Mouse (Mus musculus) adrenal gland, postnatal 36 days (tissue): ENCODE data around the gene Tenm3. TPM values are rescaled to one million over a fixed set of nuclear protein-coding genes. Genes with fewer than 3 reads are reported as not detected.

ENCODE experiments used
- DNase-seq, 2 experiments: peaks; one replicate each; pipeline ENCODE4 v3.0.0; 2021; ENCODE audit warnings: mixed read lengths in 1 of 2
- total RNA-seq, 2 experiments: library from RNA; stranded (reverse); gene quantifications; 2 replicates each; pipeline ENCODE4 v1.2.3; 2021

Tenm3 gene
- total RNA-seq, 2 experiments from 2014 or later = 5.4 to 36.3 TPM

DNA sequence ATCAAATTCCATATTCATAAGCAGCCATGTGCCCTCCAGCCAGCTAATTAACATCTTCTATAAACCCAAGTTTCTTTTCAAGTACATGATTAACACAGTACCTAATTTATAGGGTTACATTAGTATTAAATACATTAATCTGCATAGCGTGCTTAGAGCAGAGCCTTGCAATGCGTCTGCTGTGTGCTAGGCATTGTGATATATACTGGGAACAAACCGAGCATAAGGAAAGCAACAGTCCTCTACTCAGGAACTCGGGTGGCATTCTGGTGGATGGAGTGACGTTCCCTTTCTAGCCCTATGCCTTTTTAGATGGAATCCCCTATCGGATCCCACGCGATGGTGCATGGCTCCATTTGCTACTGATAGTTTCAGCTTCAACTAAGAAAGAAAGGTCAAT is 321.7 kb downstream of the Tenm3 start:
- no peak for DNase-seq

DNA sequence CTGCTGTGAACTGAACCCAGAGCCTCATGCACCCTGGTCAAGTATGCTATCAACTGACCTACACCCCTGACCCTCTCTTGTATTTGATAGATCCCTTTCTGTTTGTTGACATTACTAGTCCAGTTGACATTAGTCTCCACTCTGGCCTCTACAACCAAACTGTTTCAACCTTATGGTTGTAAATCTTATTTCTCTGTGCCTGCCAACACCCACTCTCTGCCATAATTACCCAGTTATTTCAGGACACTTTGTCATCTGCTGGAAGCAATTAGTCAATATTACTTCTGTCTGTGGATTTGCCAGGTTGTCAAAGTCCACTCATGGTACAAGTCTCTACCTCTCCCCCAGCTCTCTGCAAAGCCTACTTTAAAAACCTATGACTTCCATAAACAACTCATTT is 326.3 kb downstream of the Tenm3 start:
- DNase-seq = no peak

- no peak for DNase-seq
Observed at GRCm38 (mm10) chr8:48514230-48514629, 329.5 kb downstream of the Tenm3 start.

GRCm38 (mm10) chr8:48513801-48514200 is 329.9 kb downstream of the Tenm3 start:
- DNase-seq = no peak

DNA sequence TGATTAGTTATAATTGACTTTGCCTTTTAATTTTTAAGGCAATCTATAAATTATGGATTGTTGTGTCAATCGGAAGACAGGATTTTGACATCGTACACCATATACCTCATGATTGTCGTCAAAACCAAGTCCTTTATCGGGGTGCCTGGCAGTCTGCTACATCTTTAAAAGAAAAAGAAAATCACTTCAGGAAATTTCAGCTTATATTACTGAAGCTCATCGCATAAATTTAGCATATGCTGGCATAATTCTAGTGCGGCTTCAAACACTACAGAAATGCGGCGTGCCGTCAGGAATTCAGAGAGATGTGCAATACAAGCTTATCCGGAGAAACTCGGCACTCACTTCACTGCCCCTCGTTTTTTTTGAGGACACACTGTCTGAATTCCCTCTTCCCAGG is 332.2 kb downstream of the Tenm3 start:
- DNase-seq = no peak

- DNase-seq = peak; percentile 11 to 13
Observed at GRCm38 (mm10) chr8:48511137-48511536, 332.6 kb downstream of the Tenm3 start.

DNA sequence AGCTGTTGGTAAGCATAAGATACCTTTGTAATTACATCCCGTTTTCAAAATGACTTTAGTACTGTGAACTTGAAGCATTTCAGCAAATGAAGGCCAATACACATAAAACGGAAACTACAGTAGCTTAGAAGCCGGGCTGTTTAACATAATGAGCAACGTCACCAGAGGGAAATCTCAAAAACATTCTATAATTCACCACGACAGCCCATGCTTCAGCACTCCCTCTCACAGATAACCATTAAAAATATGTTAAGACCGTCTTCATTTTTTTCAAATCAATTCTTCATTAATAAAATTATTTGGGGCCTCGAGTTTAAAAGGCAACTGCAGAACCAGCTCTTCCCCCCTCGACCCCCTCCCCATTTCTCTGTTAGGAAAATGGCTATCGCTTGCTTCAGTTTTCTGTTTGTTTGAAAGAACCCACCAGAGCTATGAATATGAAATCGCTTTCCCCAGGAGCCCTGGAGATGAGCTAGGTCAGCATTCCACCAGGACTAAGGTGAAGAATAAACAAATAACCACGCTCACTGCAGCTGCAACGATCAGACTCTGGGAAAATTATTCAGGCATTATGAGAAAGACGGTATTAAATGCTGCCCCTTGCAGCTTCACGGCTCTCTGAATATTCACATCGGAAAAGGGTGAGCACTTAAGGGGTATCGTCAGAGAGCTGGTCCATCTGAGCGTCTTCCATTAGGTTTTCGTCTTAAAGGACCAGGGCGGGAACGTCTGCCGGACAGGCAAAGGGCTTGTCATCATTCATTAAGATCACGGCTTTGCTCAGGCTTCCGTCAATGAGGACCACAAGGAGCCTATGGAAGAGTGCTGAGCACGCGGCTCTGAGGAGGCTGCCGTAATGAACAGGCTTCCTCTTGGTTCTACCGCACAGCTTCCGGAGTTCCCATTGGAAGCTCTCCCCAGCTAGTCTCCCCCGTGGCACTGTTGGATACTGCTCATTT is 334.8 kb downstream of the Tenm3 start:
- DNase-seq = no peak

DNA sequence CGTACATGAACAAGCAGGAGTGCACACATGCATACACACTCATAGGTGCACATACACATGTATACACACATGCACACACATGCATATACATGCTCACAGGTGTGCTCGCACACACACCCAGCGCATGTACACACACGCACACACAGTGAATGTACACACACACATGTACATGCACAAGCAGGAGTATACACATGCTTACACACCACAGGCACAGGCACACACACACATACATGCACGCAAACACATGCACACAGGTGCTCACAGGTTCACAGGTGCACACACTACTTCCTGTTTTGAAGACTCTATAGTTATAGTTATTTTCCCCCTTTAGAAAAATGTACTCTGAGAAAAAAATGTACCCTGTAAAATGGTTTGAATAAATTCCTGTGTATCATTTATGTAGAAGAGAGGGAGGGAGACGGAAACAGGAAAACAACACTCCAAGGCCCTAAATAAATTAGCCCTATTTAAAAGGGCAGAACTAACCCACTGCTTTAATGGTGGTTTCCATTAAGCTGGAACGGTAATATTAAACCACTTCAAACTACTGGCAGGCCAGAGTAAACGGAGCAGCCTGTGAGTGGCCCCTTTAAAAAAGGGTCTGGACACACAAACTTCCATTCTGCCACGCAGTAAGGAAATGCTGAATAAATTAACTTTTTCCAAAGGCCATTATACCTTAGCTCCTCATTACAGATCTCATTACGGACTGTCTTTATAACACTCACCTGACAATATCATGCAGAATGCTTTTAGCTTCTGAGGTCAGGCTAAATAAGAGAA is 335.8 kb downstream of the Tenm3 start:
- no peak for DNase-seq

- DNase-seq = peak; percentile 28 to 40
Observed at GRCm38 (mm10) chr8:48492491-48492890, 351.3 kb downstream of the Tenm3 start.

DNA sequence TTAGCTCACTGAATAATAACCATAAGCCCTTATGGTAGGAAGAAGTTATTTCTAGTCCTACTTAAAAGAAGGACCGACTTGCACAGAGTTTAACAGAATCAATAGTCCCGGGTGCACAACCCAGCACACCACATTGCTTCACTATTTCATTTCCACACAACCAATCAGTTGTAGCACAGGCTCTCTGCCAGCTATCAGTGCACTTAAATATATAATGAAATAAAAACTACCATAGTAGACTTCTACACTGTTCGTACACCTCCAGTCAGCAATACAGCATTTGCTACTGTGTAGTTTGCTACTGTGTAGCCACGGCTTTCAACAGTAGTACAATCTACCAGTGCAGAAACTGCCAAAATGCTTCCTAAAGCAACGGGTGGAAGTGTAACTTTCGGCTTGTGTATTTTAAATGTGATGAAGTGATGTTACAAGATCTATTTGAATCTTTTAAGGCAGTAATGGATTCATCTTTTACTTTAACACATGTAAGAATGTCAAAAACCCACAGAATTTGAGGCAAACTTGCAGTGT is 353.1 kb downstream of the Tenm3 start:
- no peak for DNase-seq

DNA sequence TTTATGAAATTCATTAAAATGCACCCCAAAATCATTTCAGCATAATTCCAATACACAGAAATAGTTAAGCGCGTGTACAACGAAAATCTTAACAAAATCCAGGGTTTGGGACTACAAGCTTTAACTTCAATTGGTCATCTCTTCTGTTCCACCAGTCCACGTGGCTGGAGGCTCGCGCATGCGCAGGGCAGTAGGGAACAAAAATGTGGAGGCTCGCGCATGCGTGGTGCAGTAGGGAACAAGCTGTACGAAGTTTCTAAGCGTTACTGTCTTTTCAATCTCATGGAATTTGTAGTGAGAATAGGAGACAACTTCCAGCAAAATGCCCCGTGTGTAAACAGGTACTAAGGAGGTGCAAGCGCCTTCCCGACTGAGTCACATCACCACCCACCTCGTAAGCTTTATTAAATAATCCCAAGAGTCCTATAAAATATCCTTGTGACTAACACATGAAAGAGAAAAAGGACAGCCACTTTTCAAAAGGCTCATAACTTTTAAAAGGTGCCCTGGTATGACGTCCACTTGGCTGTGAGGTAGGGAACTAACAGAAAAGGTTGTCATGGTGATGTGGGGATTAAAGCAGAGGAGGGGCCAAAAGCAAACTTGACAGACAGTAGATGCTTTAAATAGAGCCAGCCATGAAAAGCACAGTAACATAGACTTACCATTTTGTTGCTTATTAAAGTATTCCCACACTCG is 353.7 kb downstream of the Tenm3 start:
- DNase-seq = no peak

GRCm38 (mm10) chr8:48489417-48489816 is 354.3 kb downstream of the Tenm3 start:
- DNase-seq = no peak

GRCm38 (mm10) chr8:48488809-48489208 is 354.9 kb downstream of the Tenm3 start:
- DNase-seq = no peak

GRCm38 (mm10) chr8:48484143-48484542 is 359.6 kb downstream of the Tenm3 start:
- DNase-seq = no peak

GRCm38 (mm10) chr8:48481709-48482671 is 361.8 kb downstream of the Tenm3 start:
- peak; percentile 17 to 18 for DNase-seq

- no peak for DNase-seq
Observed at GRCm38 (mm10) chr8:48477371-48477935, 366.3 kb downstream of the Tenm3 start.

- no peak for DNase-seq
Observed at GRCm38 (mm10) chr8:48476896-48477295, 366.9 kb downstream of the Tenm3 start.

- DNase-seq = no peak
Observed at GRCm38 (mm10) chr8:48467633-48468032, 376.1 kb downstream of the Tenm3 start.

- peak; percentile 34 to 51 for DNase-seq
Observed at GRCm38 (mm10) chr8:48458373-48458772, 385.4 kb downstream of the Tenm3 start.

- DNase-seq = no peak
Observed at GRCm38 (mm10) chr8:48456328-48457124, 387.2 kb downstream of the Tenm3 start.
